Comparison of ENCODE assay signal across 8 mouse cellular contexts in genomic region chr9:102353056-102353635, GRCm38 (mm10). TPM values are rescaled to one million over a fixed set of nuclear protein-coding genes. Genes with fewer than 3 reads are reported as not detected.
A peak's percentile ranks its signal among the peaks of the same experiment; 100 is the strongest.
DNase-seq lines count a peak whose midpoint lies in the region; ATAC-seq and TF ChIP-seq lines count a peak whose summit lies in the region.

No protein-coding gene starts in this region.

- no peak for ATAC-seq in lung, postnatal 0 days
- ATAC-seq in intestine, embryonic 14.5 days (replicated peaks; ENCODE audit: low FRiP score, low TSS enrichment, low read depth) = no peak
- peak; percentile 15; the same call in 1 of the 2 replicates for ATAC-seq in neural tube, embryonic 13.5 days (ENCODE audit: low read depth)

- H3K4me1 ChIP-seq in cerebellum, adult 2 months (ENCODE audit: control insufficient read depth, insufficient read depth, low read length) = peaks cover 10% of the 10 kb centered on the region; the same call in 1 of the 2 replicates
- H3K4me1 ChIP-seq in lung, postnatal 0 days (ENCODE audit: insufficient read depth, low read depth, low read length) = no peaks in the 10 kb centered on the region; the same call in 1 of the 2 replicates
- peaks cover 9% of the 10 kb centered on the region; the same call in 1 of the 2 replicates for H3K4me1 ChIP-seq in intestine, embryonic 14.5 days (replicated peaks; ENCODE audit: control insufficient read depth, insufficient read depth, low read length)
- peaks cover 36% of the 10 kb centered on the region for H3K4me1 ChIP-seq in neural tube, embryonic 13.5 days (replicated peaks)

- H3K36me3 ChIP-seq in lung, postnatal 0 days (ENCODE audit: insufficient read depth, low read length) = no peaks in the 10 kb centered on the region
- H3K36me3 ChIP-seq in intestine, embryonic 14.5 days (ENCODE audit: control insufficient read depth, insufficient read depth, low read length) = no peaks in the 10 kb centered on the region
- H3K36me3 ChIP-seq in neural tube, embryonic 13.5 days = no peaks in the 10 kb centered on the region

- no peaks in the 10 kb centered on the region for H3K9me3 ChIP-seq in lung, postnatal 0 days (ENCODE audit: low read length)
- H3K9me3 ChIP-seq in intestine, embryonic 14.5 days (ENCODE audit: control insufficient read depth, low read length) = no peaks in the 10 kb centered on the region
- no peaks in the 10 kb centered on the region for H3K9me3 ChIP-seq in neural tube, embryonic 13.5 days

- WGBS in cerebellum, adult 2 months = under 1% methylated on average over 38 of the region's 38 CpGs
- WGBS in lung, postnatal 0 days = 2% methylated on average over 29 of the region's 38 CpGs
- whole genome bisulfite sequencing in intestine, embryonic 14.5 days = under 1% methylated on average over 38 of the region's 38 CpGs
- 1% methylated on average over 37 of the region's 38 CpGs for WGBS in neural tube, embryonic 13.5 days

- H3K4me3 ChIP-seq in cerebellum, adult 2 months (replicated peaks; ENCODE audit: insufficient read depth, low read depth, low read length) = peak overlapping the region; percentile 62
- peak overlapping the region; percentile 43 for H3K4me3 ChIP-seq in lung, postnatal 0 days (ENCODE audit: low read depth, low read length)
- H3K4me3 ChIP-seq in intestine, embryonic 14.5 days (ENCODE audit: low read depth, low read length) = peak overlapping the region; percentile 55
- H3K4me3 ChIP-seq in neural tube, embryonic 13.5 days = peak overlapping the region; percentile 82

- peak overlapping the region; percentile 93 for H3K4me2 ChIP-seq in lung, postnatal 0 days (replicated peaks; ENCODE audit: low read depth, low read length)
- peak overlapping the region; percentile 92 for H3K4me2 ChIP-seq in intestine, embryonic 14.5 days (ENCODE audit: low read length)
- H3K4me2 ChIP-seq in neural tube, embryonic 13.5 days = peak overlapping the region; percentile 98

- no peak for TF ChIP-seq POLR2A in cerebellum, adult 2 months (IDR thresholded peaks at IDR 0.05; ENCODE audit: borderline replicate concordance, insufficient read depth, low read length)

- H3K9ac ChIP-seq in lung, postnatal 0 days (replicated peaks; ENCODE audit: low read depth) = no peak overlapping the region
- H3K9ac ChIP-seq in intestine, embryonic 14.5 days (ENCODE audit: low read length) = peak overlapping the region; percentile 49
- peak overlapping the region; percentile 91 for H3K9ac ChIP-seq in neural tube, embryonic 13.5 days

- no peak for TF ChIP-seq CTCF in cerebellum, adult 2 months (IDR thresholded peaks at IDR 0.05; ENCODE audit: borderline replicate concordance, insufficient read depth, low read depth, low read length)
- TF ChIP-seq CTCF in lung, postnatal 0 days (IDR thresholded peaks at IDR 0.05) = no peak

- peak in 1 of 2 experiments; percentile 50 for DNase-seq in cerebellum, adult 2 months
- no peak for DNase-seq in cerebellum, postnatal 14 days
- no peak for DNase-seq in lung, postnatal 0 days (ENCODE audit: low spot score)
- no peak for DNase-seq in lung, postnatal 14 days
- DNase-seq in intestine, embryonic 14.5 days (ENCODE audit: low spot score) = peak; percentile 63
- no peak for DNase-seq in urinary bladder, adult 18-20 months (ENCODE audit: low spot score in 2 of 2)
- DNase-seq in ovary, postnatal 36 days (ENCODE audit: low spot score) = no peak

- H3K27ac ChIP-seq in cerebellum, adult 2 months (ENCODE audit: insufficient read depth, low read length) = peak overlapping the region; percentile 57
- H3K27ac ChIP-seq in lung, postnatal 0 days (ENCODE audit: low read length) = no peak overlapping the region
- H3K27ac ChIP-seq in intestine, embryonic 14.5 days (ENCODE audit: low read depth) = no peak overlapping the region
- peak overlapping the region; percentile 86 for H3K27ac ChIP-seq in neural tube, embryonic 13.5 days (replicated peaks)

- no peaks in the 10 kb centered on the region for H3K27me3 ChIP-seq in cerebellum, adult 2 months (ENCODE audit: control insufficient read depth, insufficient read depth, low read length)
- peaks cover 55% of the 10 kb centered on the region for H3K27me3 ChIP-seq in lung, postnatal 0 days (replicated peaks; ENCODE audit: insufficient read depth, low read length)
- H3K27me3 ChIP-seq in intestine, embryonic 14.5 days (replicated peaks; ENCODE audit: control insufficient read depth, insufficient read depth, low read length) = peaks cover 81% of the 10 kb centered on the region
- H3K27me3 ChIP-seq in neural tube, embryonic 13.5 days = peaks cover 91% of the 10 kb centered on the region

- TF ChIP-seq EP300 in lung, postnatal 0 days (IDR thresholded peaks at IDR 0.05) = no peak

RNA-seq across cellular contexts. Expression of gene Ephb1, which starts 1.3 kb away (rescaled TPM):
- 37.5 and 48.1 TPM in 2 replicates for polyA plus RNA-seq in cerebellum, adult 2 months (2012; rRNA removed)
- 0.87 and 0.94 TPM in 2 replicates for polyA plus RNA-seq in lung, postnatal 0 days (2015; fragmentation: Nextera tagmentation; extraction: Ambion mirVana)
- polyA plus RNA-seq in intestine, embryonic 14.5 days (2014; fragmentation: Nextera tagmentation; extraction: Ambion mirVana) = 12.5 and 12.8 TPM in 2 replicates
- polyA plus RNA-seq in neural tube, embryonic 13.5 days (2015; fragmentation: Nextera tagmentation; extraction: Ambion mirVana) = 30.4 and 33.6 TPM in 2 replicates

Comparison
In these comparisons a context has a peak if more than half of its experiments do, and no peak if none do; other contexts are left out.
1. H3K27ac ChIP-seq: peak in cerebellum, adult 2 months (single experiment) and neural tube, embryonic 13.5 days (single experiment); none in lung, postnatal 0 days (single experiment) and intestine, embryonic 14.5 days (single experiment).
2. Peak in every context shown above with its lines, with median percentiles within 50 percentile points of each other: H3K4me3 ChIP-seq and H3K4me2 ChIP-seq.